8 mouse cellular contexts compared by ENCODE assay signal in the genomic region with DNA sequence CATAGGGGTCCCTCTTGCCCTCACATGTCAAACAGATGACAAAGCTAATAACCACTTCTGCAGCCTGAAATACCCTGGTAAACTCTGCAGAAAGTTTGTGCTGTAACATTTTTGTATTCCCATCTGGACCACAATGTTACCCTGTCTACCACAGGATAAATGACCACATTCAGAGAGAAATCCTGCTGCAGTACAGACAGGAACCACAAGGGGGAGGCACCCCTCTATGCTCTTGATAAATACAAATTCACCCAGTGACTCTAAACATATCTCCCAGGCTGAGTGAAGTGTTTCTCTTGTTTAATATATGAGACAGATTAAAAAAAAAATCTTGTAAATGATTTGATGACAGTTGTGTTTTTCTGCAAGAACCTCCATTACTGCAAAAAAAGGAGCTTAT.
DNase-seq lines count a peak whose midpoint lies in the region; ATAC-seq and TF ChIP-seq lines count a peak whose summit lies in the region.
"Not testable (repeated sequence)": the region's sequence is repeated elsewhere in the genome, so short reads cannot be mapped to it uniquely, and the experiment has no call there.

No protein-coding gene starts in this region.

- not testable (repeated sequence) for H3K4me1 ChIP-seq in forebrain, postnatal 0 days (ENCODE audit: insufficient read depth); liver, postnatal 0 days (ENCODE audit: insufficient read depth); midbrain, embryonic 10.5 days

- not testable (repeated sequence) for TF ChIP-seq EP300 in liver, postnatal 0 days (IDR thresholded peaks at IDR 0.05; ENCODE audit: low read depth)

- not testable (repeated sequence) for H3K9ac ChIP-seq in forebrain, postnatal 0 days; liver, postnatal 0 days (replicated peaks)

- not testable (repeated sequence) for H3K27me3 ChIP-seq in forebrain, postnatal 0 days (ENCODE audit: insufficient read depth, low read length); liver, postnatal 0 days (ENCODE audit: insufficient read depth, low read length); midbrain, embryonic 10.5 days (ENCODE audit: low read depth, poor library complexity, severe bottlenecking); splenic B cell, adult 2 months (ENCODE audit: control insufficient read depth, insufficient read depth, low read length, poor library complexity, severe bottlenecking)

- peak; percentile 14 for DNase-seq in adrenal gland, postnatal 10 days
- not testable (repeated sequence) for DNase-seq in forebrain, postnatal 0 days; liver, postnatal 0 days
- peak; percentile 12 to 30 for DNase-seq in kidney, postnatal 4 days
- DNase-seq in midbrain, embryonic 10.5 days (ENCODE audit: low spot score), result peak; percentile 10
- DNase-seq in splenic B cell, adult 2 months (ENCODE audit: low read depth, low spot score), result peak; percentile 6
- peak; percentile 73 for DNase-seq in thymus, postnatal 4 days

- not testable (repeated sequence) for ATAC-seq in forebrain, postnatal 0 days; liver, postnatal 0 days
- peak; percentile 67; a peak in 3 of 4 replicates for ATAC-seq in hematopoietic stem cell, adult 5-6 weeks (replicated peaks in 1 of 2; ENCODE audit: insufficient read depth in 1 of 2, low FRiP score in 2 of 2, low TSS enrichment in 1 of 2, low read depth in 1 of 2, poor library complexity in 2 of 2, severe bottlenecking in 2 of 2)

- not testable (repeated sequence) for H3K4me2 ChIP-seq in forebrain, postnatal 0 days (ENCODE audit: low read depth); liver, postnatal 0 days (ENCODE audit: low read depth, low read length)

- not testable (repeated sequence) for H3K27ac ChIP-seq in forebrain, postnatal 0 days (ENCODE audit: low read depth, low read length); liver, postnatal 0 days (ENCODE audit: low read depth); midbrain, embryonic 10.5 days (replicated peaks)

- not testable (repeated sequence) for H3K9me3 ChIP-seq in forebrain, postnatal 0 days (ENCODE audit: low read length); liver, postnatal 0 days (ENCODE audit: low read length); midbrain, embryonic 10.5 days (replicated peaks)

- H3K36me3 ChIP-seq in forebrain, postnatal 0 days (ENCODE audit: insufficient read depth); liver, postnatal 0 days (replicated peaks; ENCODE audit: insufficient read depth, low read length); midbrain, embryonic 10.5 days; splenic B cell, adult 2 months (ENCODE audit: control insufficient read depth, insufficient read depth, low read length, poor library complexity, severe bottlenecking): not testable (repeated sequence)

- peak; percentile 32 for TF ChIP-seq CTCF in forebrain, postnatal 0 days (IDR thresholded peaks at IDR 0.05; ENCODE audit: low read depth)
- TF ChIP-seq CTCF in liver, postnatal 0 days (IDR thresholded peaks at IDR 0.05; ENCODE audit: low read depth), result peak; percentile 55

- H3K4me3 ChIP-seq in forebrain, postnatal 0 days (ENCODE audit: low read depth, low read length); liver, postnatal 0 days (ENCODE audit: low read depth, low read length); midbrain, embryonic 10.5 days: not testable (repeated sequence)
